Mouse (Mus musculus) cerebellum, adult 2 months (tissue): ENCODE data around the gene Cntn2. TPM values are rescaled to one million over a fixed set of nuclear protein-coding genes. Genes with fewer than 3 reads are reported as not detected.

Source experiments
- DNase-seq, 2 experiments: peaks; one replicate each; pipeline ENCODE4 v3.0.0; 2021
- H3K27ac ChIP-seq: fragments of 200-500 bp; 2 replicates; pipeline ENCODE4 v1.5.1; 2012; ENCODE audit warnings: low read length, control low read depth, inconsistent platforms; ENCODE audit not compliant: insufficient read depth
- H3K27me3 ChIP-seq: fragments of 200-500 bp; 2 replicates; pipeline ENCODE4 v1.6.1; 2012; ENCODE audit warnings: inconsistent platforms, mild to moderate bottlenecking, low read length, moderate library complexity; ENCODE audit not compliant: control insufficient read depth, insufficient read depth
- H3K4me1 ChIP-seq: fragments of 200-500 bp; 2 replicates; pipeline ENCODE4 v1.6.1; 2011; ENCODE audit warnings: low read length; ENCODE audit not compliant: control insufficient read depth, insufficient read depth
- H3K4me3 ChIP-seq: fragments of 200-500 bp; replicated peaks from 2 replicates; pipeline ENCODE3; 2011; ENCODE audit warnings: mild to moderate bottlenecking, low read depth, low read length, control low read depth; ENCODE audit not compliant: insufficient read depth
- CTCF ChIP-seq: fragments of 200-500 bp; IDR thresholded peaks from 2 replicates; pipeline ENCODE4 v1.5.1; 2011; ENCODE audit warnings: low read depth, mild to moderate bottlenecking, control low read depth, low read length, moderate library complexity, borderline replicate concordance; ENCODE audit not compliant: insufficient read depth
- POLR2A ChIP-seq: fragments of 200-500 bp; IDR thresholded peaks from 2 replicates; pipeline ENCODE4 v1.6.1; 2011; ENCODE audit warnings: low read length, control low read depth, borderline replicate concordance; ENCODE audit not compliant: insufficient read depth
- WGBS: fragments of 180-500 bp; shearing (Covaris S2); methylation state at CpG from one replicate; pipeline ENCODE4 v1.1.7; 2018; 5-methylcytosine and 5-hydroxymethylcytosine counted together
- polyA plus RNA-seq: library from polyadenylated mRNA; depleted of rRNA; stranded (reverse); fragments of >200 nt; gene quantifications from 2 replicates; pipeline ENCODE4 v1.2.3, GENCODE M21; 2012

Cntn2 gene
- polyA plus RNA-seq, 1 experiment, result 165 TPM

DNA sequence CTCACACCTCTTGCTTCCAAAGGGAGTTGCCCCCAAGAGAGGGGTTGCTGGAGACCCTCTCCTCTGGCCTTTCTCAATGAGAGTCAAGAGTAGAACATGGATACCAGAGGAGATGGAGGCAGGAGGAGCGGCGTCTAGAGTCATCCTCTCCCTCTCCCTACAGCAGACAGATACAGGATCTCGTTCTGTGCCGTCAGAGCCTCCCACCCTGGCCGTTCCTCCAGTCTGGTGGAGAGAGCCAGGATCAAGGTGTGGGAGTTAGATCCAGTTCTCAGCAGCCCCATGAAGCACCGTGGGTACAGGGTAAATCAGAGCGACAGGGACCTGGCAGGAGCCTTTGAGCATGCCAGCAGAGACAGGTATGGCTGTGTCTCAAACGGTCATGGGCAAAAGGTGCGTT is 10.5 kb downstream of the Cntn2 start:
- Histone ChIP-seq H3K27ac (peak overlapping the region; percentile 68), H3K4me1 (peaks cover 92% of the 10 kb centered on the region), H3K4me3 (no peak overlapping the region), H3K27me3 (no peaks in the 10 kb centered on the region)
- no peak for TF ChIP-seq CTCF
- no peak for TF ChIP-seq POLR2A
- WGBS, result 13% methylated on average over 9 of the region's 9 CpGs
- peak; percentile 42 to 50 for DNase-seq

DNA sequence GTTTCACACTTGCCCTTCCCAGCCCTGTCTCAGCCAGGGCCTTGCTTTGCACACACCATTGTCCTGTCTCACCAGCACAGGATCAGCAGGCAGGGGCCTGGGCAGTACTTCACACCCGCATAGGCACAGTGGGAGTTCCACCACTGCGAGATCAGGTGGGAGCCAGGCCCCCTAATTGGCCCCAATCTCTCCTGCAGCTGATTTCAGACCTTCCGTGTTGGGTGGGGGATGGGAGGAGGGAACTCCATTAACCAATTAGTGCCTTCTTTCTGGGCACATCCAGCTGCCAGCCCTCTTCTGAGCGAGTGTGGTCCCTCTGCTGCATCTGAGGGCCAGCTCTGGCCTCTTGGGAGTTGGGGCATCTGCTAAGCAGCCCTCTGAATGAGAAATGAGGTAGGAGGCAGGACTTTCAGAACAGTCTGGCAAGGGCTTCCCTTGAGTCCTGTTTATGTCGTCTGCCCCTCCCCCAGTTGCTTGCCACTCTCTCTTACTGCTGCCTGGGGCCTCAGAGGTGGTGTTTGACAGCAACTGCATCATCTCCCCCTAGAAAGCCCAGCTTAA is 12.3 kb downstream of the Cntn2 start:
- WGBS, result 4% methylated on average over 5 of the region's 5 CpGs
- peak overlapping the region; percentile 9 for H3K27ac ChIP-seq
- H3K27me3 ChIP-seq, result no peaks in the 10 kb centered on the region
- H3K4me3 ChIP-seq, result no peak overlapping the region
- H3K4me1 ChIP-seq, result peaks cover 92% of the 10 kb centered on the region
- DNase-seq, result peak; percentile 32 to 38
- TF ChIP-seq POLR2A (no peak), CTCF (no peak)

DNA sequence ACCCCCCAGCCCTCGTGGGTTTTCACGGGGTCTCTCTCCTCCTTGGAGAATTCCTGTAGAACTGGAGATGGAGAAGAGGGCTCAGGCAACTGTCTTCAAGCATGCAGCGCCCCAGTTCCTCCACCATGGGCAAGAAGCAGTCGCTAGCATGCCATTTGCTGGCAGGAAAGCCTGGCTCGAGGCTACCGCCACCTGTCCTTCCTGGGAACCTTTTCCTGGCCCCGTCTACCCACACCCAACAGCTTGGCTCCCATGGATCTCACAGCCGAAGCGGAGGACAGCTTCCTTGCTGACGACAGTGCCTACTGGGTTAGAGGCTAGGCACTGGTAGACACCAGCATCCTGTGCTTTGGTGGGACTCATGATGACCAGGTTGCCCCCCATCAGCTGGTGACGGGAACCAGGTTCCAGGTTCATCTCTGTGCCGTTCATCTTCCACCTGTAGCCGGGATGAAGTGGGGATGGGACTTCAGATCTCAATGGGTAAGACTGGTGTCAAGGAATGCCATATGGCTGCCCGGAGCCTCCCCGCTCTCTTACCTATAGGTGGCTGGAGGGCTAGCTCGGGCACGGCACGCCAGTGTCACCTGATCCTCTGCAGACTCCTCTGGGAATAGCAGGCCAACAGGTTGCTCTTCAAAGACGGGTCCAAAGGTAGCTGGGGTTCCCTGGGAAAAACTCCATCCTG is 14.3 kb downstream of the Cntn2 start:
- H3K4me3 ChIP-seq, result no peak overlapping the region
- TF ChIP-seq CTCF (peak; percentile 24; the same call in 1 of the 2 replicates), POLR2A (no peak)
- peaks cover 80% of the 10 kb centered on the region for H3K4me1 ChIP-seq
- DNase-seq, result peak; percentile 91 to 95
- H3K27me3 ChIP-seq, result no peaks in the 10 kb centered on the region
- H3K27ac ChIP-seq, result peak overlapping the region; percentile 85
- 12% methylated on average over 19 of the region's 19 CpGs for WGBS

DNA sequence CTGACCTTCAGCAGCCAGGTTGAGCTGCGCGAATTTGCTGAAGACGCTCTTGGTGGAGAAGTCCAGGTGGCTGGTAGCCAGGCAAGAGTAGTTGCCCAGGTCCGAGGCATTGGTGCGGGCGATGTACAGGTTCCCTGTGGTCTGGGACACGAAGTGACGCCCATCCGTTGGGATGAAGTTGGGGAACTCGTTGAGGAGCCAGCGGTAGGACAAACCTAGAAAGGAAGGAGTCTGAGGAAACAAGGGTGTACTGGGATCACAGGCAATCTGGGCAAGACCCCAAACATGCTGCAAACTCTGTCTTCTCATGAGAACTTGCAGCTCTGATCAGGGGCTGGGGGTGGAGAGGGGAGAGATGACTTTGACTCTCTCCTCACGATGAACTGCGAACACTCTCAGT is 15.0 kb downstream of the Cntn2 start:
- peak; percentile 49 to 52 for DNase-seq
- Histone ChIP-seq H3K27ac (peak overlapping the region; percentile 85), H3K4me3 (no peak overlapping the region), H3K27me3 (no peaks in the 10 kb centered on the region), H3K4me1 (peaks cover 73% of the 10 kb centered on the region)
- 25% methylated on average over 13 of the region's 13 CpGs for WGBS
- no peak for TF ChIP-seq CTCF
- no peak for TF ChIP-seq POLR2A

DNA sequence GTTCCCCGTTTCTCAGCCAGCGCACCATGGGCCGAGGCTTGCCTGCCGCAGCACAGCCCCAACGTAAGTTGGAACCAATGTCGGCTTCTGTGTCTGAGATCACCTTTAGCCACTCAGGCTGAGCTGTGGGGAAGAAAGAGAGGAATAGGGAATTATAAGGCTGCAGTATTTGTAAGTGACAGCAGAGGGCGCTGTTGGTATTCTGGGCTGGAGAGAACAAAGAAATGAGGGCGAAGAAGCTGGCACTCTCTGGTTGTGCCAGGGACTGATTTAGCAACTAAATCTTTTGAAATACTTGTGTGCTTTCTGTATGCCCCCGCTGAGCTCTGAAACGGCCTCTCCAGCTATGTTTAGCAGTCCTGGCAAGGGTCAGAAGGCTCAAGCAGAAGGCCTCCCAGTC is 17.2 kb downstream of the Cntn2 start:
- peaks cover 51% of the 10 kb centered on the region for H3K4me1 ChIP-seq
- no peak overlapping the region for H3K4me3 ChIP-seq
- peak; percentile 82 to 87 for DNase-seq
- 2% methylated on average over 10 of the region's 10 CpGs for WGBS
- peak overlapping the region; percentile 85 for H3K27ac ChIP-seq
- no peak for TF ChIP-seq POLR2A
- TF ChIP-seq CTCF, result peak; percentile 65
- no peaks in the 10 kb centered on the region for H3K27me3 ChIP-seq

DNA sequence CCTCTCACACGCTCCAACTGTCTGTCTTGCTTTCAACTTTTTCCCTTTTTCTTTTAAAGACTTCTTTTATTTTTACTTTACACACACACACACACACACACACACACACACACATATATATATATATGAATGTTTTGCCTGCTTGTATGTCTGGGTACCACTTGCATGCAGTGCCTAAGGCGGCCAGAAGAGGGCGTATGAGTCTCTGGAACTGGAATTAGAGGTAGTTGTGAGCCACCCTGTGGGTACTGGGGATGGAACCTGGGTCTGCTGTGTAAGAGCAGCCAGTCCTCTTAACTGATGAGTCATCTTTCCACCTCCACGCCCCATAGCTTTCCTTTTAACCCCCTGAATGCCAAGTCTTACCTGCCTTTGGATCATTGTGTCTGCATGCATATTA is 19.1 kb downstream of the Cntn2 start:
- Histone ChIP-seq H3K4me1 (peaks cover 48% of the 10 kb centered on the region), H3K27me3 (no peaks in the 10 kb centered on the region), H3K4me3 (no peak overlapping the region), H3K27ac (no peak overlapping the region)
- peak; percentile 49 to 61 for DNase-seq
- TF ChIP-seq POLR2A, result no peak
- TF ChIP-seq CTCF, result peak; percentile 60
- WGBS, result 35% methylated on average over 4 of the region's 4 CpGs

DNA sequence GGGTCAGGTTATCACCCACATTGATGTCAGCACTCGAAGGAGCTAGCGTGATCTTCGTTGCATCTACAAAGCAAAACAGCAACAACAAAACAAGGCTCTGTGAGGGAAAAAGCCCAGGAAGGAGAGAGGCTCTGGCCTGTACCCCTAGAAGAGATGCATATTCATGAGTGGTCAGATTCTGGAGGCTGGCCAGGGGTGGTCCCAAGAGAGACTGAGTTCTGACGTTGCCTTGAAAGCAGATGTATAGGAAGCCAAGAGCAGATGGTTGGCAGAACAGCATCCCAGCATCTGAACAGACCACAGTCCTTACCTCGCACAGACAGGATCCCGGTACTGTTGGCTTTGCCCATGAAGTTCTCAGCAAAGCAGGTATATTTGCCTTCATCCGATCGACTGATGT is 20.0 kb downstream of the Cntn2 start:
- Histone ChIP-seq H3K27me3 (no peaks in the 10 kb centered on the region), H3K4me3 (no peak overlapping the region), H3K27ac (no peak overlapping the region), H3K4me1 (peaks cover 49% of the 10 kb centered on the region)
- 31% methylated on average over 8 of the region's 8 CpGs for WGBS
- DNase-seq, result peak in 1 of 2 experiments; percentile 26
- TF ChIP-seq POLR2A (no peak), CTCF (no peak)

DNA sequence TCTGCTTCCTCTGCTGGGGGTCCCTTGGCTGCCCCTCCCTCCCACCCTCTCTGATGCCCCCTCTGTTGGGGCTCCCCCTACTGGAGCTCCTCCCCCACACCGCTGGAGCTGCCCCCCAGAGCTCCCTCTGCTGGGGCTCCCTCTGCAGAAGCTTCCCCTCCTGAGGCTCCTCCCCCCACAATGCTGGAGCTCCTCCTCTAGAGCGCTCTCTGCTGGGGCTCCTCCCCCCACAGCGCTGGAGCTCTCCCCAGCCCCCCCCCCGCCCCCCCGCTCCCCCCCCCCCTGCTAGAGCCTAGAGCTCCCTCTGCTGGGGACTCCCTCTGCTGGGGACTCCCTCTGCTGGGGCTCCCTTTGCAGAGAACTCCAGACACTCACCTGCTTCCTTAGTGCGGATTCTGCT is 22.3 kb downstream of the Cntn2 start:
- Histone ChIP-seq H3K4me3 (no peak overlapping the region), H3K27me3 (no peaks in the 10 kb centered on the region), H3K27ac (no peak overlapping the region), H3K4me1 (peaks cover 28% of the 10 kb centered on the region)
- DNase-seq, result peak; percentile 38 to 41
- 32% methylated on average over 2 of the region's 6 CpGs for WGBS
- TF ChIP-seq CTCF, result no peak
- no peak for TF ChIP-seq POLR2A
